Mouse (Mus musculus) kidney, embryonic 15.5 days (tissue): ENCODE data around the gene D11Wsu47e. TPM values are rescaled to one million over a fixed set of nuclear protein-coding genes. Genes with fewer than 3 reads are reported as not detected.

Experiments used
- ATAC-seq: fragments of 200-750 bp; cut with Nextera tagmentation; replicated peaks from 2 replicates; pipeline ENCODE4 v1.8.0; 2017; ENCODE audit warnings: moderate TSS enrichment; ENCODE audit not compliant: low FRiP score
- H3K27ac ChIP-seq: fragments of 300-500 bp; sonication (generic); 2 replicates; pipeline ENCODE4 v1.5.1; 2015; ENCODE audit warnings: mild to moderate bottlenecking, inconsistent platforms
- H3K27me3 ChIP-seq: fragments of 300-500 bp; sonication (generic); 2 replicates; pipeline ENCODE4 v1.6.1; 2015; ENCODE audit warnings: inconsistent platforms
- H3K36me3 ChIP-seq: fragments of 300-500 bp; sonication (generic); 2 replicates; pipeline ENCODE4 v1.6.1; 2015; ENCODE audit warnings: inconsistent platforms
- H3K4me1 ChIP-seq: fragments of 300-500 bp; sonication (generic); 2 replicates; pipeline ENCODE4 v1.6.1; 2015; ENCODE audit warnings: inconsistent platforms
- H3K4me2 ChIP-seq: fragments of 300-500 bp; sonication (generic); 2 replicates; pipeline ENCODE4 v1.6.1; 2015; ENCODE audit warnings: moderate library complexity, mild to moderate bottlenecking, inconsistent platforms
- H3K4me3 ChIP-seq: fragments of 300-500 bp; sonication (generic); replicated peaks from 2 replicates; pipeline ENCODE4 v1.5.1; 2015; ENCODE audit warnings: mild to moderate bottlenecking, inconsistent platforms
- H3K9ac ChIP-seq: fragments of 300-500 bp; sonication (generic); 2 replicates; pipeline ENCODE4 v1.6.1; 2015; ENCODE audit warnings: mild to moderate bottlenecking, inconsistent platforms
- H3K9me3 ChIP-seq: fragments of 300-500 bp; sonication (generic); replicated peaks from 2 replicates; pipeline ENCODE4 v1.6.1; 2016; ENCODE audit warnings: inconsistent platforms
- WGBS: fragments of 180-500 bp; shearing (Covaris S2); methylation state at CpG from one replicate; pipeline ENCODE4 v1.1.7; 2015; ENCODE audit warnings: mixed read lengths; 5-methylcytosine and 5-hydroxymethylcytosine counted together
- polyA plus RNA-seq: library from polyadenylated mRNA; unstranded; fragments of >200 nt; fragmentation: Nextera tagmentation; extraction: Ambion mirVana; gene quantifications from 2 replicates; pipeline ENCODE4 v1.2.1, GENCODE M21; 2015

D11Wsu47e gene
- polyA plus RNA-seq, 1 experiment from 2014 or later: 21.3 TPM

DNA sequence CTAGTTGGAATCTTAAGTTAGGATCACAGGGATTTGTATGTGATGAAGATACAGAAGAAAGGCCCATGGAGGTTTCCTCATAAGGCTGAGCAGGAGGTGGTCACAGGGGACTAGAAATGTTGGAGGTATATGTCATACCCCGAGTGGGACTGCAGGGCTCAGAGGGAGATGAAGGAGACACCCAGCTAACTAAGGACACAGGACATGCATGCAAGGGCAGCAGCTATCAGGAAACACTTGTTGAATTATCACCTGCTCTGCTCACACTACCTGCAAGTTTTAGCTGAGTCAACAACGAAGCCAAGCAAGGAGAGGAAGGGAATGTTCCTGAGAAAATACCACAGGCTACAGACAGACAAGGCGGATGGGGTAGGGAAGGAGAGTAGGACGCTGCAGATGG lies 16.5 kb upstream of the D11Wsu47e start:
- 80% methylated on average over 4 of the region's 4 CpGs for WGBS
- Histone ChIP-seq H3K4me1 (peaks cover 28% of the 10 kb centered on the region), H3K27me3 (no peaks in the 10 kb centered on the region), H3K27ac (peak overlapping the region; percentile 88), H3K9me3 (no peaks in the 10 kb centered on the region), H3K36me3 (peaks cover 70% of the 10 kb centered on the region), H3K9ac (no peak overlapping the region), H3K4me2 (no peak overlapping the region), H3K4me3 (no peak overlapping the region)
- ATAC-seq: no peak

DNA sequence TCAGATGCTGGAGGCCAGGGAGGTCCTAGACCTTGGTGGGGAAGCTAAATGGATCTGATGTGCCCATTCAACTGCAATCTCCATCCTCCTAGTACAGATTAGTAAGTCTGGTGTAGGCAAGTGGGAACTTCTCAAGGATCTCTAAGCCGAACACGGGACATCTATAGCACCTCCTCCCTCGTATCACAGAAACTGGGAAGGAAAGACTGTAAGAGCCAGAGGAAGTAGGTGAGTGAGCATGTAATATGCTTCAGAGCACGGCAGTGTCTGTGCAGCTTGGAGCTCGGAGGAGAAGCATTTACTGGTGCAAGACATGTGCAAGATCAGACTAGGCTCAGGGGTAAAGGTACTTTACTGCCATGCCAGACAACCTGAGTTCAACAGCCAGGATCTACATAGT lies 15.4 kb upstream of the D11Wsu47e start:
- H3K4me2 ChIP-seq: no peak overlapping the region
- no peak overlapping the region for H3K27ac ChIP-seq
- no peaks in the 10 kb centered on the region for H3K9me3 ChIP-seq
- peaks cover 28% of the 10 kb centered on the region for H3K4me1 ChIP-seq
- ATAC-seq: no peak
- H3K4me3 ChIP-seq: no peak overlapping the region
- H3K36me3 ChIP-seq: peaks cover 70% of the 10 kb centered on the region
- H3K27me3 ChIP-seq: no peaks in the 10 kb centered on the region
- 83% methylated on average over 5 of the region's 5 CpGs for WGBS
- H3K9ac ChIP-seq: no peak overlapping the region

DNA sequence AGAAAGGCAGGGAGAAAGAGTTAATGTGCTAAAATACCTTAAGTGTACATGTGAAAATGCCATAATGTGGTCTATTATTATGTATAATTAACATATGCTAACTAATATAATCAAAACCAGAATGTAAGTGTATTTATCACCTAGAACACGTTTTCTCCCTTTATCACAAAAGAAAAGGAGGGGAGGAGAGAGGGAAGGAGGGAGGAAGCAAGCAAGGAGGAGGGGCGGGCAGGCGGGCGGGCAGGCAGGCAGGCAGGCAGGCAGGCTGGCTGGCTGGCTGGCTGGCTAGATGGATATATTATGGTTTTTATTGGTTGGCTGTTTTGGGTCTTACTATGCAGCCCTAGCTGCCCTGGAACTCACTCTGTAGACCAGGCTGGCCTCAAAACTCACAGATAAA lies 14.5 kb upstream of the D11Wsu47e start:
- WGBS: 78% methylated on average over 4 of the region's 4 CpGs
- no peak overlapping the region for H3K4me2 ChIP-seq
- no peaks in the 10 kb centered on the region for H3K9me3 ChIP-seq
- H3K4me3 ChIP-seq: no peak overlapping the region
- H3K4me1 ChIP-seq: peaks cover 28% of the 10 kb centered on the region
- H3K36me3 ChIP-seq: peaks cover 71% of the 10 kb centered on the region
- no peak overlapping the region for H3K9ac ChIP-seq
- ATAC-seq: no peak
- no peaks in the 10 kb centered on the region for H3K27me3 ChIP-seq
- no peak overlapping the region for H3K27ac ChIP-seq

DNA sequence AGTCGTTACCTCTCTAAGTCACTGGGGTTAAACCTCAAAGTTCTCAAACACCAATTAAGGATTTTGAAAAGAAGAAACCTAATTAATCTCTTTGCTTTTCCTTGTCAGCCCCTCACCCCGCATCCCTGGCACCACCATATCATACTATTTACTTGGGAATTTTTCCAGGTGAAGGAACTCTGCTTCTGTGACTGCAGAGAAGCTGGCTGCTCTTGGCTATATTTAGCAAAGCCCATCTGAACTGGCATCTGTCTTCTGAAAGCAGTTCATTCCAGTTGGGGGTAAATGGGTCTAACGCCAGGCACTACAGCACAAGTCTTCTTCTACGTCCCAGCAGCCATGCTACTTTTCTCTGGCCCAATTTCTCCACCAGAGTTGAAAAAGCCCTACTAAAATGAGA lies 10.6 kb upstream of the D11Wsu47e start:
- H3K4me3 ChIP-seq: no peak overlapping the region
- H3K36me3 ChIP-seq: peaks cover 81% of the 10 kb centered on the region
- H3K4me1 ChIP-seq: peaks cover 8% of the 10 kb centered on the region
- ATAC-seq: no peak
- H3K27ac ChIP-seq: no peak overlapping the region
- H3K27me3 ChIP-seq: no peaks in the 10 kb centered on the region
- no peaks in the 10 kb centered on the region for H3K9me3 ChIP-seq
- WGBS: 95% methylated on average over 4 of the region's 4 CpGs
- no peak overlapping the region for H3K4me2 ChIP-seq
- no peak overlapping the region for H3K9ac ChIP-seq

DNA sequence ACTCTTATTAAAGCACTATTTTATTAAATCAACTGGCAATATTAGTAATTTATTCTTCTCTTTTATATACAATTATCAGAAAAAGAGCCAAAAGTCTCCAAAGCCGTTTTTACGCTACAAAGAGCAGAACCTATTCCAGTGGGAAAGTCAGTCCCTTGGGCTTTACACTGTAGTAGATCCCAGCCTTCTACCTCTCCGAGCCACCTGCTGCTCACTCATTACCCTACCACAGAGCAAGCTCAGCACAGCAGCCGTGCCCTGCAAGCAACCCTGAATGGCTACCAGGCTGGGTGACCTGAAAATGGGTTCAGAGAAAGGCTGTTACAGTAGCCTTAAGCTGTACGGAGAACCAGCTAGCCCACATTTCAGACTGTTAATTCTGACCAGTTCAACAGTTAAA lies 9.6 kb upstream of the D11Wsu47e start:
- Histone ChIP-seq H3K27ac (no peak overlapping the region), H3K36me3 (peaks cover 72% of the 10 kb centered on the region), H3K9me3 (no peaks in the 10 kb centered on the region), H3K4me2 (no peak overlapping the region), H3K9ac (no peak overlapping the region), H3K4me1 (peaks cover 7% of the 10 kb centered on the region; the same call in 1 of the 2 replicates), H3K27me3 (no peaks in the 10 kb centered on the region), H3K4me3 (no peak overlapping the region)
- ATAC-seq: no peak
- WGBS: 90% methylated on average over 5 of the region's 5 CpGs

DNA sequence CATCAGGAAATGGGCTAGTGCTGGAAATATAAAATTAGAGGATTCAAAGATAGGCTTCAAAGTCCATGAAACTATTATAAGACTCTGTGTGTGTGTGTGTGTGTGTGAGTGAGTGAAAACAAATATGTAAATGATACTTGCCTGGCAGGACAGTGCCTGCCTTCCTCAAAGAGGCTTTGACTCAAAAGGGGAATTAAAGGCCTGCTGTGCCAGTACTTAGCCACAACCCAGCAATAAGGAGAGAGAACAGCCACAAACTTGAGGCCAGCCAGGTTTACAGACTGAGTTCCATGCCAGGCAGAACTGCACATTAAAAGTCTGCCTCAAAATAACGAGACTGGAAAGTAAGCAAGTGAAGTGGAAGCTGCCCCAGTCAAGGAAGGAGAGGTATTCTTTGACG lies 7.4 kb upstream of the D11Wsu47e start:
- H3K36me3 ChIP-seq: peaks cover 53% of the 10 kb centered on the region
- no peaks in the 10 kb centered on the region for H3K9me3 ChIP-seq
- no peak overlapping the region for H3K27ac ChIP-seq
- peaks cover 16% of the 10 kb centered on the region for H3K4me1 ChIP-seq
- H3K27me3 ChIP-seq: no peaks in the 10 kb centered on the region
- H3K4me2 ChIP-seq: no peak overlapping the region
- H3K4me3 ChIP-seq: no peak overlapping the region
- ATAC-seq: no peak
- WGBS: 87% methylated on average over 2 of the region's 2 CpGs
- no peak overlapping the region for H3K9ac ChIP-seq

DNA sequence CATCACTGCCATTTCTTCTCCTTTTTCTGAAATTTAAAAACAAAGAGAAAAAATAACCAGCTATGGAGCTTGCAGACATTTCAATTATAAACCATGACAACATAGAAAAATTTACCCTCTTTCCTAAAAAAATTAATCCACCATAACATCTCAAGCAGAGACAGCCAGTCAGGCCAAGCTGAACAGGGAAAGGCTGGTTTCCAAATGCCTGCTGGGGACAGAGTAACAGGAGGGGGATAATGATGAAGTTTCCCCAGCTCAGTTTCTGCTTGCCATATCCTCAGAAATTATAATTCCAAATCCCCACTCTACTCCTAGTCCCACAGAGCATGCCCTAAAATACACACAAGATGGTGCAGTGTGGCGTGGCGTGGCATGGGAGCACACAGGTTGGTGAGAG lies 6.8 kb upstream of the D11Wsu47e start:
- 96% methylated on average over 2 of the region's 2 CpGs for WGBS
- no peak overlapping the region for H3K27ac ChIP-seq
- H3K4me3 ChIP-seq: no peak overlapping the region
- H3K9me3 ChIP-seq: no peaks in the 10 kb centered on the region
- no peak for ATAC-seq
- H3K9ac ChIP-seq: no peak overlapping the region
- H3K27me3 ChIP-seq: no peaks in the 10 kb centered on the region
- peaks cover 21% of the 10 kb centered on the region for H3K4me1 ChIP-seq
- H3K36me3 ChIP-seq: peaks cover 48% of the 10 kb centered on the region
- no peak overlapping the region for H3K4me2 ChIP-seq

DNA sequence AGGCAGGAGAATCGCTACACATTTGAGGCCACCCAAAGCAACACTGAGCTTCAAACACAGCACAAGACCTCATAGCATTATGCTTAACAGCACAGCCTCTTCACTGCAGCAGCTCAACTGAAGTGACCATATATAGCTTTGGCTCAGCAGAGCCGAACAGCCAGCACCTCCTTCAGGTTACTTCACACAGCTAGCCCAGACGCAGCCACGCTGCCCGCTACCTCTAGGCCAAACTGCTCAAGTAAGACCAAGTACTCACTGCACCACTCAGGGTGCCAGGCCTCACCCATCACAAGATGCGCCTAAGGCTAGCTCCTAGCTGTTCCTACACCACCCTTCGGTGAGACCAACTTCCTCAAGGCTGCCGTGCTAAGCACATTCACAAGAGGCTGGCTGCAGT lies 5.8 kb upstream of the D11Wsu47e start:
- 79% methylated on average over 8 of the region's 8 CpGs for WGBS

DNA sequence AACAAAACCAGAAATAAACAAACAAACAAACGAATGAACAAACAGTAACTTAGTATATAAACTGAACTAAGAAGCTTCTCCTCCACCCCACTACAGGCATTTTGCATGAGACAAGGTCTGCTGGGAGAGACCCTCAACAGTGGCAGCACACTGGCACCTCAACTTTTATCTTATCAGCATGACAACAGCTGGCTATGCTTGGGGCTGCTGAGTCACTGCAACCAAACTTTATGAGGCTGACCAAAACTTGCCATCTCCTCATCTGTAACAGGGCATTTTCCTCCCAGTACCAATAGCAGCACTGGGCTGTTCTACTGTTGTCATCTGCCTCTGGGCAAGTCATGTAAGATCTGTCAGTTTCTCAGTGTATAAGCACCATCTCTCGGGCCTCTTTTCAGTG lies 3.3 kb upstream of the D11Wsu47e start:
- 90% methylated on average over 2 of the region's 2 CpGs for WGBS
- Histone ChIP-seq H3K4me1 (peaks cover 38% of the 10 kb centered on the region), H3K4me3 (no peak overlapping the region), H3K9ac (no peak overlapping the region), H3K27ac (no peak overlapping the region), H3K36me3 (peaks cover 12% of the 10 kb centered on the region), H3K9me3 (no peaks in the 10 kb centered on the region), H3K27me3 (no peaks in the 10 kb centered on the region), H3K4me2 (no peak overlapping the region)
- ATAC-seq: no peak

More for the DNA sequence above, 5.8 kb upstream of the D11Wsu47e start:
- H3K9ac ChIP-seq: no peak overlapping the region
- ATAC-seq: 0 out of 2 replicates have a peak, but pooled peaks have one; percentile 7
- no peaks in the 10 kb centered on the region for H3K9me3 ChIP-seq
- H3K4me3 ChIP-seq: no peak overlapping the region
- no peak overlapping the region for H3K4me2 ChIP-seq
- no peaks in the 10 kb centered on the region for H3K27me3 ChIP-seq
- peaks cover 26% of the 10 kb centered on the region for H3K4me1 ChIP-seq
- peaks cover 38% of the 10 kb centered on the region for H3K36me3 ChIP-seq
- H3K27ac ChIP-seq: no peak overlapping the region

DNA sequence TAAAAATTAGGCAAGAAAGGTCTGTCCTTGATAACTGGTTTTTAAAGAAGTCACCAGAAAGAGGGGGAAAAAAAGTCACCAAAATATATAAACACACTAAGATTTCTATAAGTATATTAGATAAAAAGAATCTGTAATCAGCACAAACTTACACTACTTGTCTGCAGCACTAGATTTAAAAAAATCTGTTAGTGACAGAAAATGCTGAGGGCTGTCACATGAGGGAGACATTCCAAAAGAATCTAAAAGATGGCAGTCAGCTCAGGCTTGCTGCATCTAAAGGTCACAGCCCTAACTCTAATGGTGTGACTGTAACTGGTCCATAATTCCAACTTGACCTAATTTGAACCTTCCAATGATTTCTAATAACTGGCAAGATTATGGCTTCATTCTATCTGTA lies 2.2 kb upstream of the D11Wsu47e start:
- H3K36me3 ChIP-seq: peaks cover 7% of the 10 kb centered on the region
- H3K27ac ChIP-seq: no peak overlapping the region
- H3K9me3 ChIP-seq: no peaks in the 10 kb centered on the region
- no peaks in the 10 kb centered on the region for H3K27me3 ChIP-seq
- ATAC-seq: no peak
- no peak overlapping the region for H3K9ac ChIP-seq
- peaks cover 46% of the 10 kb centered on the region for H3K4me1 ChIP-seq
- H3K4me2 ChIP-seq: peak overlapping the region; percentile 84; the same call in 1 of the 2 replicates
- 0 out of 2 replicates have a peak overlapping the region, but pooled peaks have one; percentile 96 for H3K4me3 ChIP-seq

DNA sequence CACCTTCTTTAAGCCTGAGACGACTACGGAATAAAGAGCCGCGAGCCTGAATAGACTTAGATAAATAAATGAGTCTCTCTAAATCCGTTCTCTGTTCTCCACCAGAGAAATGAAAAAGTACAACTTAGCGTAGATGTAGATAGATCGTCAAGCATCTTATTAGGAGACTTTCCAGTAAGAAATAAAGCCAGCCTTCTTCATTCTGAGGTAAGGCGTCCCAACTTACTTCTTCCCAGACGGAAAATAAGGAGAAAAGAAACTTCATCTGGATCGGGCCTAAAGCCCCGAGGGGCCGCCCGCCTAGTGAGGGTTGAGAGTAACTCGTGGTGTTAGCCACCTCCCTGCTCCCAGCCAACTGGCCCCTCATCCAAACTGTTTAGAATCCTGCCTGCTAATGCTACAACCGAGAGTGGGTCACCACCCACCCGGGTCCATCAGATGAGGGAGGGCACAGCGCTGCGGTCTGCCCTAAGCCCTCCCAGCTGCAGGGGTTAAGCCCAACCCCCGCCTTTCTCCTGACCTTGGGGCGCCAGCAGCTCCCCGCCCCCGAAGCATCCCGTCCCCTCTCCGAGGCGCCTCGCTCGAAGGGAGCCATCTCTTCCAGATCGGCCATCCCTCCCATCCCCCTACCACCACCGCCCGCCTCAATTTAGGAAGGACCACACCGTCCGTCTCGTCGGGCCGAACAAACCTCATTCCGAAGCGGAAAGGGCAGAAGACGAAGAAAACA lies 1.1 kb upstream of the D11Wsu47e start:
- peaks cover 47% of the 10 kb centered on the region for H3K4me1 ChIP-seq
- peak overlapping the region; percentile 94 for H3K9ac ChIP-seq
- H3K27ac ChIP-seq: peak overlapping the region; percentile 98
- no peaks in the 10 kb centered on the region for H3K27me3 ChIP-seq
- no peaks in the 10 kb centered on the region for H3K9me3 ChIP-seq
- 2% methylated on average over 38 of the region's 38 CpGs for WGBS
- H3K4me3 ChIP-seq: peak overlapping the region; percentile 96
- H3K36me3 ChIP-seq: peaks cover 12% of the 10 kb centered on the region
- peak; percentile 40 for ATAC-seq
- peak overlapping the region; percentile 84 for H3K4me2 ChIP-seq

DNA sequence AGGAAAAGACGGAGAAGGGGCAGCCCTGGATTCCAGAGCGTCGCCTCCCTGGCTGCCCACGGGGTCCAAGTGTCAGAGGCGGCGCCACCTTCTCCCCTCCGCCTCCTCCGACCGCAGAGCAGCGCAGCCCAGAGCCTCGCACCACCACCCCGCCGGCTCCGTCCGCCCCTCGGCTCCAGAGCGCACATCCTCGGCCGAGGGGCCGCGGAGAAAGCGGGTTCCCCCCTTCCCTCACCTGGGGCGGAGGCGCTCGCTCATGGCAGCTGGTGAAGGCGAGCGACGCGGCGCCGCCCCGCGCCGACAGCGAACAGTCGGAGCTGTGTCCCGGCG lies 620 bp upstream of the D11Wsu47e start:
- 0% methylated on average over 34 of the region's 38 CpGs for WGBS
- peak overlapping the region; percentile 96 for H3K4me3 ChIP-seq
- H3K27me3 ChIP-seq: no peaks in the 10 kb centered on the region
- peaks cover 42% of the 10 kb centered on the region for H3K4me1 ChIP-seq
- peak; percentile 56; the same call in 1 of the 2 replicates for ATAC-seq
- H3K27ac ChIP-seq: peak overlapping the region; percentile 98
- peak overlapping the region; percentile 94 for H3K9ac ChIP-seq
- H3K36me3 ChIP-seq: peaks cover 18% of the 10 kb centered on the region
- peak overlapping the region; percentile 84 for H3K4me2 ChIP-seq
- H3K9me3 ChIP-seq: no peaks in the 10 kb centered on the region
